Mouse (Mus musculus) midbrain, embryonic 10.5 days (tissue): ENCODE results near the gene Arih2. TPM values are rescaled to one million over a fixed set of nuclear protein-coding genes. Genes with fewer than 3 reads are reported as not detected.

Experiments used
- DNase-seq: peaks from one replicate; pipeline ENCODE4 v3.0.0-alpha.2; 2017; ENCODE audit warnings: low spot score
- H3K27ac ChIP-seq: fragments of 300-500 bp; sonication (generic); replicated peaks from 2 replicates; pipeline ENCODE4 v1.5.1; 2016; ENCODE audit warnings: mild to moderate bottlenecking
- H3K27me3 ChIP-seq: fragments of 300-500 bp; sonication (generic); 2 replicates; pipeline ENCODE4 v1.6.1; 2016; ENCODE audit warnings: low read depth, mild to moderate bottlenecking; ENCODE audit not compliant: poor library complexity, severe bottlenecking
- H3K36me3 ChIP-seq: fragments of 300-500 bp; sonication (generic); 2 replicates; pipeline ENCODE4 v1.6.1; 2016; ENCODE audit warnings: mild to moderate bottlenecking, moderate library complexity
- H3K4me1 ChIP-seq: fragments of 300-500 bp; sonication (generic); 2 replicates; pipeline ENCODE4 v1.6.1; 2016
- H3K4me3 ChIP-seq: fragments of 300-500 bp; sonication (generic); 2 replicates; pipeline ENCODE4 v1.5.1; 2016; ENCODE audit warnings: mild to moderate bottlenecking, moderate library complexity
- H3K9me3 ChIP-seq: fragments of 300-500 bp; sonication (generic); replicated peaks from 2 replicates; pipeline ENCODE4 v1.6.1; 2016; ENCODE audit warnings: mild to moderate bottlenecking
- WGBS: fragments of 180-500 bp; shearing (Covaris S2); methylation state at CpG from one replicate; pipeline ENCODE4 v1.1.7; 2016; 5-methylcytosine and 5-hydroxymethylcytosine counted together
- polyA plus RNA-seq: library from polyadenylated mRNA; unstranded; fragments of >200 nt; fragmentation: Nextera tagmentation; extraction: Ambion mirVana; gene quantifications from 2 replicates; pipeline ENCODE4 v1.2.1, GENCODE M21; 2016

Arih2 gene
- polyA plus RNA-seq, 1 experiment from 2014 or later = 66.8 TPM

DNA sequence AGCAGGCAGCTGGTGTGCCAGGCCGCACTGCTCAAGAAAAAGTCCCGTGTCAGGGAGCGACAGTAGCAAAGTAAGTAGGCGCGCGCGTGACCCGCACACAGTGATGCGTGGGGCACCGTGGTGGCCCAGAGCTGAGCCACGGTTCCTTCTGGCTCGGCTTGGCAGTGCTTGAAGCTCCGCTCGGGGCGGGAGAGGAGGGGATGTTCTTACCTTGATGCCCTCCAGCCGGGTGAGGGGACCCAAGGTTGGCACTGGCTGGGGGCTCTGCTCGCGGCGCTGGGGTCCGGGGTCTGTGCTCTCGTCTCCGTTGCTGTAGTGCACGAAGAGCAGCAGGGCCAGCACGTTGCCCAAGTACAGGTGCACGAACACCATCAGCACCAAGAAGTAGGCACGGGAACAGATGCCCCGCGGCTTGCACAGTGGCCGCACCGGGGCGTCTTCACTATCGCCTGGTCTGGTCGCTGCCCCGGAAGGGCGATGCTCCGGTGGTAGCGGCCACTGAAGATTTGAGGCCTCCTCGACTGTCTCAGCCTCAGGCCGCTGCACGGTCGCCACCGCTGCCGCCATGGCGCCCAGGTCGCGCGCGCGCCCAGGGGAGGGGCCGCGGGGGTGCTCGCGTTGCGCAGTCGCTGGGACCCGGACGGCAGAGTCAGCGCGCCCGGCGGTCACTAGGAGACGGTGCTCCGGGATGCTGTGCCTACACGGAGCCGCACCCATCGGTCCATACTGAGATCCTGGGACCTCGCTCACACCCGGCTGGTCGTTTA, 52.0 kb downstream of the Arih2 start, which contains the start of gene P4htm:
TSS of gene P4htm (minus strand) at position 670 of the 767 bp plus-strand sequence.
- Histone ChIP-seq H3K27me3 (0 out of 2 replicates have a peak, but pooled peaks cover 5% of the 10 kb centered on the region), H3K27ac (peak within 1 kb of the TSS; percentile 86), H3K36me3 (peaks cover 18% of the 10 kb centered on the region), H3K4me1 (peaks cover 28% of the 10 kb centered on the region), H3K4me3 (peak within 1 kb of the TSS; percentile 71), H3K9me3 (no peaks in the 10 kb centered on the region)
- WGBS = 1% methylated on average over 68 of the region's 69 CpGs
- DNase-seq = peak; percentile 74

- Histone ChIP-seq H3K36me3 (peaks cover 24% of the 10 kb centered on the region; the same call in 1 of the 2 replicates), H3K9me3 (no peaks in the 10 kb centered on the region), H3K27me3 (peaks cover 17% of the 10 kb centered on the region; the same call in 1 of the 2 replicates), H3K4me3 (no peak overlapping the region), H3K4me1 (peaks cover 35% of the 10 kb centered on the region), H3K27ac (no peak overlapping the region)
- WGBS = 86% methylated on average over 3 of the region's 3 CpGs
- DNase-seq = no peak
These were observed 54.8 kb downstream of the Arih2 start for GRCm38 (mm10) chr9:108594354-108594753.

- WGBS = 90% methylated on average over 4 of the region's 4 CpGs
- no peak overlapping the region for H3K4me3 ChIP-seq
- H3K4me1 ChIP-seq = peaks cover 46% of the 10 kb centered on the region
- peaks cover 18% of the 10 kb centered on the region; the same call in 1 of the 2 replicates for H3K27me3 ChIP-seq
- no peak overlapping the region for H3K27ac ChIP-seq
- no peak for DNase-seq
- peaks cover 24% of the 10 kb centered on the region; the same call in 1 of the 2 replicates for H3K36me3 ChIP-seq
- no peaks in the 10 kb centered on the region for H3K9me3 ChIP-seq
These were observed 57.7 kb downstream of the Arih2 start for GRCm38 (mm10) chr9:108591462-108591861.

DNA sequence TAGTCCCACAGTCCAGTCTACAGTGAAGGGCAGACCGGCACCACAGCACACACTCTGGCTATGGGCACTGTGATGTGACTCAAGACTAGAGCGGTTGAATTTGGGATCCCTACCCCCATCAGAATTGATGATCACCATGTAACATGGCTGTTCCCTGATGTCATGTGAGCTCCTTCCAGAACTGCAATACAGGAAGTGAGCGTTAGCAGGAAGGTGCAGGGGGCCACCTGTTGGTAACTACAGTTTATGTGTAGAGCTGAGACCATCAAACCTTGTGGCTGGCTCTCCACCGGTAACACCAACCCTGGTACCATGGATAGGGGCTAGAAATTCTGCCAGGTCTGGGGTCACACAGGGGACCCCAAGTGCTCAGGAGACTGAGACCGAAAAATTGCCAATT, 60.0 kb downstream of the Arih2 start:
- Histone ChIP-seq H3K4me1 (peaks cover 48% of the 10 kb centered on the region), H3K27me3 (peaks cover 18% of the 10 kb centered on the region; the same call in 1 of the 2 replicates), H3K9me3 (no peaks in the 10 kb centered on the region), H3K36me3 (peaks cover 24% of the 10 kb centered on the region; the same call in 1 of the 2 replicates), H3K27ac (peak overlapping the region; percentile 92), H3K4me3 (peak overlapping the region; percentile 49)
- 77% methylated on average over 5 of the region's 5 CpGs for WGBS
- DNase-seq = no peak

DNA sequence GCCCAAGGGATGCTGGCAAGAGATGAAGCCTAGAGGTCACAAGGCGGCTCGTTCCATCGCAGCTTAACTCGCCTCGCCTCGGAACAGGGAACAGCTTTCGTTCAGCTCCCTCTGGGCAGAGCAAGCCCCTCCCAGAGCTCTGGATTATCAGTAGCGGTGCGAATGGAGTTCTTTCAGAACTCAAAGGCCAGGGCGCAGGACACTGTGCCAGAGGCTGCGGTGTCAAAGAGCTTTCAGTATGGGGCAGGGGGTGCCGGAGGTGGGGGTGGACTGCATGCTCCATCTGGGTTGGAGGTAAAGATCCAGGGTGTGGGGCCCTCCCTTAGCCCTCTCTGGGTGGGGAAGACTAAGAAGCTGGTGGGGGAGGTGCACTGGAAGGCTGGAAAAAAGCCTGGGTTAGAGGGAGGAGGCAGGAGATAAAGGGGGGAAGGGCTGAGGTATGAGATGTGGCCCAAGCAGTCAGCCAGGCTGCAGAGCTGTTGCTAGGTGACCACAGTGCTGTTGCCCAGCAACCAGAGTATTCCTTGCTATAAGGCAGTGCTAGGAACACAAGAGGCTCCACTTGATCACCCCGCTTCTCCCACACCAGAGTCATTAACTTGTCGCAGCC, 61.5 kb downstream of the Arih2 start:
- 1% methylated on average over 14 of the region's 14 CpGs for WGBS
- H3K27ac ChIP-seq = peak overlapping the region; percentile 92
- H3K36me3 ChIP-seq = peaks cover 23% of the 10 kb centered on the region
- DNase-seq = peak; percentile 97
- no peaks in the 10 kb centered on the region for H3K9me3 ChIP-seq
- H3K4me1 ChIP-seq = peaks cover 48% of the 10 kb centered on the region
- peak overlapping the region; percentile 49 for H3K4me3 ChIP-seq
- peaks cover 18% of the 10 kb centered on the region; the same call in 1 of the 2 replicates for H3K27me3 ChIP-seq

DNA sequence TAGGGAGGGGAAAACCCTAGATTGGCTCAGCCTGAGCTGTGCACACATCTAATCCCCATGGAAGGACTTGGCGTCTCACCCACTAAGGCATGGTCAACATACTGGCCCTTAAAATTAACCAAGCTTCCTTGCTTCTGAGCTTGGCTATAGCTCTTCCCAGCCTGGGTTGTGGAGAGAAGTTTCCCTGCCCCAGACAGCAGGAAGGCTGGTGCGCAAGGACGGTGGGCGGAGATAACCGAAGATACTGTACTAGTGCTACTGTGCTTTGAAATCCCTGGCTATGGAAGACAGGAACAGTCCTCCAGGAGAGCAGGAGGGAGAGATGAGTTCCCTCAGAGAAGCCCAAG, 69.9 kb downstream of the Arih2 start:
- Histone ChIP-seq H3K4me1 (peaks cover 53% of the 10 kb centered on the region), H3K36me3 (peaks cover 60% of the 10 kb centered on the region), H3K9me3 (no peaks in the 10 kb centered on the region), H3K4me3 (peak overlapping the region; percentile 67), H3K27ac (peak overlapping the region; percentile 96), H3K27me3 (peaks cover 17% of the 10 kb centered on the region)
- no peak for DNase-seq
- 58% methylated on average over 5 of the region's 5 CpGs for WGBS

- 5% methylated on average over 51 of the region's 51 CpGs for WGBS
- no peaks in the 10 kb centered on the region for H3K9me3 ChIP-seq
- peaks cover 66% of the 10 kb centered on the region for H3K36me3 ChIP-seq
- H3K27ac ChIP-seq = peak within 1 kb of the TSS; percentile 96
- H3K27me3 ChIP-seq = peaks cover 17% of the 10 kb centered on the region
- H3K4me1 ChIP-seq = peaks cover 59% of the 10 kb centered on the region
- DNase-seq = peak; percentile 98
- peak within 1 kb of the TSS; percentile 67 for H3K4me3 ChIP-seq
These were observed 70.4 kb downstream of the Arih2 start, which contains the start of gene Wdr6 for GRCm38 (mm10) chr9:108578545-108579343. Wdr6 (minus strand) TSS chr9:108578739.

DNA sequence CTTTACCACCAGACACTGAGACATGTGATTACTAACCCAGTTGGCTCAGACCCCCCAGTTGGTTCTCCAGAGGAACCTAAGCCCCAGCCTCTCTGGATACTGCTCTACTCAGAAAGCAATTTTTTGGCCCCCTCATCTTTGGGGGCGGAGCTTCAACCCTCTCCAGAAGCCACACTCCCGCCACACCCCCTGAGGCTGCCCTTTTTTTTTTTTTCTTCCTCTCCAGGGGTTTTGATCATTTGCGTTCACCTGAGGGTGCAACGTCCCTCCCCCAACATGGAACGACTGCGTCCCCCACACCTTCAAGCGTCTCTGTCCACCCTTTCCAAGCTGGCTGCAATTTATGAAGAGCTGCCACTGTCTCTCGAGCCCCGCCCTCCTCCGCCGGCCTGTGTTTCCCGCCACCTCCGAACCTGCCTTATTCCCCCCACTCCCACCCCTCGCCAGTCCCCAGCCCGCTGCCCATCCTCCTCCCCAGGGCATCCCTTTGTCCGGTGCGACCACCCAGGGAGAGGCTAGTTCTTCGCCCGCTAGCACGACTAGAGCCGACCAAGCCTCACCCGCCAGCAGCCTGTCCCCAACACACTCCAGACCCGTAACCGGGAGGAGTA, 71.1 kb downstream of the Arih2 start:
- Histone ChIP-seq H3K27ac (peak overlapping the region; percentile 96), H3K4me1 (peaks cover 66% of the 10 kb centered on the region), H3K4me3 (peak overlapping the region; percentile 67), H3K36me3 (peaks cover 68% of the 10 kb centered on the region), H3K27me3 (peaks cover 17% of the 10 kb centered on the region), H3K9me3 (no peaks in the 10 kb centered on the region)
- WGBS = 0% methylated on average over 24 of the region's 24 CpGs
- no peak for DNase-seq

DNA sequence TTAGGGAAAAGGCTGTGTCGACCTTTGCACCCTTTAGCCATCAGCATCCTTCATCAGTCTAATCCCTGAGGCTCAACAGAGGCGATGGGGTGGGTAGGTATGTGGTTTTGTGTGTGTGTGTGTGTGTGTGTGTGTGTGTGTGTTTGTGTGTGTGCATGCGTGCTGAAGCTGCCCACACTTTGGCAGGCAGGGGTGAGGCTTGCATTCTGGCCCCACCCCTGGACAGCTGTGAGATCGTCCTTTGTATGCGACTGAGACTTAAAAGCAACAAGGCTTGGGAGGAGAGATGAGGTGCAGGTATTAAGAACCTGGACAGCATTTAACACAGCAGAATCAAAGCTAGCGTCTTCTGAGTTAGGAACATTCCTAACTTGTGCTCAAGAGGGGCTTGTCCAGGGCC, 72.2 kb downstream of the Arih2 start:
- Histone ChIP-seq H3K4me3 (peak overlapping the region; percentile 67), H3K27ac (peak overlapping the region; percentile 96; the same call in 1 of the 2 replicates), H3K9me3 (no peaks in the 10 kb centered on the region), H3K4me1 (peaks cover 71% of the 10 kb centered on the region), H3K27me3 (peaks cover 17% of the 10 kb centered on the region), H3K36me3 (peaks cover 68% of the 10 kb centered on the region)
- DNase-seq = no peak
- WGBS = 67% methylated on average over 6 of the region's 6 CpGs

GRCm38 (mm10) chr9:108575321-108576297, 73.6 kb downstream of the Arih2 start:
- peaks cover 81% of the 10 kb centered on the region for H3K4me1 ChIP-seq
- H3K4me3 ChIP-seq = peak overlapping the region; percentile 67
- peaks cover 15% of the 10 kb centered on the region for H3K27me3 ChIP-seq
- WGBS = 91% methylated on average over 37 of the region's 37 CpGs
- DNase-seq = no peak
- H3K9me3 ChIP-seq = no peaks in the 10 kb centered on the region
- H3K36me3 ChIP-seq = peaks cover 74% of the 10 kb centered on the region
- H3K27ac ChIP-seq = no peak overlapping the region; the same call in 1 of the 2 replicates

- H3K27me3 ChIP-seq = peaks cover 8% of the 10 kb centered on the region
- DNase-seq = no peak
- peak overlapping the region; percentile 67; the same call in 1 of the 2 replicates for H3K4me3 ChIP-seq
These were observed 74.3 kb downstream of the Arih2 start for GRCm38 (mm10) chr9:108574921-108575320.

More at GRCm38 (mm10) chr9:108574921-108575320, 74.3 kb downstream of the Arih2 start:
- no peaks in the 10 kb centered on the region for H3K9me3 ChIP-seq
- peaks cover 71% of the 10 kb centered on the region for H3K36me3 ChIP-seq
- peak overlapping the region; percentile 6; the same call in 1 of the 2 replicates for H3K27ac ChIP-seq
- peaks cover 86% of the 10 kb centered on the region for H3K4me1 ChIP-seq
- 90% methylated on average over 12 of the region's 12 CpGs for WGBS
